ENCODE assay signal across 9 mouse cellular contexts in genomic region chr11:62646958-62647515, GRCm38 (mm10). TPM values are rescaled to one million over a fixed set of nuclear protein-coding genes. Genes with fewer than 3 reads are reported as not detected.
DNase-seq lines count a peak whose midpoint lies in the region; ATAC-seq lines count a peak whose summit lies in the region.
"Had no signal": no experiment of that assay in that cellular context is flagged by ENCODE, and none has a peak within 500 bp of the region (broad histone marks: within the 10 kb centered on the region; RNA-seq: fewer than 3 reads in every experiment).

No protein-coding gene starts in this region.

- peaks cover 48% of the 10 kb centered on the region for H3K4me1 ChIP-seq in kidney, embryonic 14.5 days (ENCODE audit: control insufficient read depth, insufficient read depth, low read length)
- H3K4me1 ChIP-seq in embryonic facial prominence, embryonic 14.5 days (ENCODE audit: control insufficient read depth, insufficient read depth, low read length): peaks cover 49% of the 10 kb centered on the region
- peaks cover 53% of the 10 kb centered on the region for H3K4me1 ChIP-seq in intestine, embryonic 16.5 days (ENCODE audit: control insufficient read depth, insufficient read depth, low read length)
- H3K4me1 ChIP-seq in neural tube, embryonic 11.5 days (ENCODE audit: control insufficient read depth, insufficient read depth, low read length): peaks cover 16% of the 10 kb centered on the region

- H3K4me2 ChIP-seq in kidney, embryonic 14.5 days (replicated peaks; ENCODE audit: low read depth, low read length): peak overlapping the region; percentile 92
- peak overlapping the region; percentile 90 for H3K4me2 ChIP-seq in embryonic facial prominence, embryonic 14.5 days (ENCODE audit: low read depth, low read length)
- peak overlapping the region; percentile 91 for H3K4me2 ChIP-seq in intestine, embryonic 16.5 days (ENCODE audit: low read depth, low read length)
- peak overlapping the region; percentile 99 for H3K4me2 ChIP-seq in neural tube, embryonic 11.5 days (ENCODE audit: low read depth)

- 48% methylated on average over 7 of the region's 7 CpGs for WGBS in kidney, embryonic 14.5 days
- 37% methylated on average over 7 of the region's 7 CpGs for WGBS in embryonic facial prominence, embryonic 14.5 days
- 48% methylated on average over 7 of the region's 7 CpGs for WGBS in intestine, embryonic 16.5 days
- 54% methylated on average over 7 of the region's 7 CpGs for WGBS in neural tube, embryonic 11.5 days

- H3K9ac ChIP-seq in kidney, embryonic 14.5 days (ENCODE audit: low read depth, low read length): peak overlapping the region; percentile 72; the same call in 1 of the 2 replicates
- no peak overlapping the region for H3K9ac ChIP-seq in embryonic facial prominence, embryonic 14.5 days (ENCODE audit: low read depth, low read length)
- H3K9ac ChIP-seq in intestine, embryonic 16.5 days (ENCODE audit: low read depth, low read length): peak overlapping the region; percentile 85
- H3K9ac ChIP-seq in neural tube, embryonic 11.5 days (ENCODE audit: low read length): no peak overlapping the region

- peak overlapping the region; percentile 75 for H3K4me3 ChIP-seq in kidney, embryonic 14.5 days (ENCODE audit: low read length)
- peak overlapping the region; percentile 73 for H3K4me3 ChIP-seq in embryonic facial prominence, embryonic 14.5 days (ENCODE audit: low read depth, low read length)
- H3K4me3 ChIP-seq in intestine, embryonic 16.5 days (ENCODE audit: low read length): peak overlapping the region; percentile 74
- H3K4me3 ChIP-seq in neural tube, embryonic 11.5 days (ENCODE audit: low read depth, low read length): peak overlapping the region; percentile 75; the same call in 1 of the 2 replicates

- peak overlapping the region; percentile 81; the same call in 1 of the 2 replicates for H3K27ac ChIP-seq in kidney, embryonic 14.5 days (ENCODE audit: low read depth, low read length)
- peak overlapping the region; percentile 67 for H3K27ac ChIP-seq in embryonic facial prominence, embryonic 14.5 days (replicated peaks; ENCODE audit: low read depth, low read length)
- peak overlapping the region; percentile 93 for H3K27ac ChIP-seq in intestine, embryonic 16.5 days (ENCODE audit: low read length)
- H3K27ac ChIP-seq in neural tube, embryonic 11.5 days (ENCODE audit: low read depth, low read length): no peak overlapping the region

- ATAC-seq in kidney, embryonic 14.5 days (ENCODE audit: low FRiP score, low TSS enrichment): no peak
- ATAC-seq in embryonic facial prominence, embryonic 14.5 days (ENCODE audit: low read depth): no peak
- ATAC-seq in intestine, embryonic 16.5 days: no peak
- ATAC-seq in neural tube, embryonic 11.5 days (ENCODE audit: insufficient read depth, low FRiP score, low TSS enrichment): no peak

- DNase-seq in kidney, postnatal 10 days: no peak
- DNase-seq in embryonic facial prominence, embryonic 14.5 days (ENCODE audit: low spot score): no peak
- DNase-seq in neural tube, embryonic 11.5 days (ENCODE audit: low spot score): no peak
- no peak for DNase-seq in gastrocnemius, postnatal 25 days
- DNase-seq in gastrocnemius, adult 8-10 months (ENCODE audit: low spot score in 2 of 2): no peak
- no peak for DNase-seq in testis, postnatal 10 days (ENCODE audit: low spot score)
- DNase-seq: cerebellum, postnatal 36 days had no signal

- H3K36me3 ChIP-seq in kidney, embryonic 14.5 days (ENCODE audit: control insufficient read depth, insufficient read depth, low read length): peaks cover 11% of the 10 kb centered on the region; the same call in 1 of the 2 replicates
- H3K36me3 ChIP-seq in embryonic facial prominence, embryonic 14.5 days (ENCODE audit: control insufficient read depth, insufficient read depth, low read length): no peaks in the 10 kb centered on the region
- H3K36me3 ChIP-seq in intestine, embryonic 16.5 days (ENCODE audit: control insufficient read depth, insufficient read depth, low read length): no peaks in the 10 kb centered on the region
- H3K36me3 ChIP-seq in neural tube, embryonic 11.5 days (ENCODE audit: control insufficient read depth, insufficient read depth, low read length): no peaks in the 10 kb centered on the region

- H3K27me3 ChIP-seq in kidney, embryonic 14.5 days (ENCODE audit: control insufficient read depth, insufficient read depth, low read length): no peaks in the 10 kb centered on the region
- no peaks in the 10 kb centered on the region for H3K27me3 ChIP-seq in embryonic facial prominence, embryonic 14.5 days (replicated peaks; ENCODE audit: control insufficient read depth, insufficient read depth, low read length)
- no peaks in the 10 kb centered on the region for H3K27me3 ChIP-seq in intestine, embryonic 16.5 days (replicated peaks; ENCODE audit: control insufficient read depth, insufficient read depth, low read length)
- no peaks in the 10 kb centered on the region for H3K27me3 ChIP-seq in neural tube, embryonic 11.5 days (ENCODE audit: control insufficient read depth, insufficient read depth, low read length)

- H3K9me3 ChIP-seq in kidney, embryonic 14.5 days (ENCODE audit: control insufficient read depth, low read length): no peaks in the 10 kb centered on the region
- no peaks in the 10 kb centered on the region for H3K9me3 ChIP-seq in embryonic facial prominence, embryonic 14.5 days (ENCODE audit: control insufficient read depth, low read length)
- H3K9me3 ChIP-seq in intestine, embryonic 16.5 days (ENCODE audit: control insufficient read depth, low read length): no peaks in the 10 kb centered on the region
- H3K9me3 ChIP-seq in neural tube, embryonic 11.5 days (ENCODE audit: control insufficient read depth, low read length): no peaks in the 10 kb centered on the region

RNA-seq across cellular contexts. Expression of gene Lrrc75a, which starts 1.3 kb away (rescaled TPM):
- 16.4 and 18.7 TPM in 2 replicates for polyA plus RNA-seq in kidney, embryonic 14.5 days (2014; fragmentation: Nextera tagmentation; extraction: Ambion mirVana)
- polyA plus RNA-seq in embryonic facial prominence, embryonic 14.5 days (2014; fragmentation: Nextera tagmentation; extraction: Ambion mirVana): 16.6 and 17.2 TPM in 2 replicates
- polyA plus RNA-seq in intestine, embryonic 16.5 days (2015; fragmentation: Nextera tagmentation; extraction: Ambion mirVana): 14.1 and 23.8 TPM in 2 replicates
- 12.3 and 13.6 TPM in 2 replicates for polyA plus RNA-seq in neural tube, embryonic 11.5 days (2014; fragmentation: Nextera tagmentation; extraction: Ambion mirVana)
- 1 to 10 TPM; 4.0 to 4.7 TPM for total RNA-seq in gastrocnemius, postnatal 25 days (2021)
- total RNA-seq in gastrocnemius, adult 8-10 months (2022): 1 to 10 TPM; 2.7 to 4.6 (median 3.0) TPM

RNA-seq across cellular contexts. Expression of gene Mmgt2, which starts 1.4 kb away (rescaled TPM):
- 63.4 and 63.8 TPM in 2 replicates for polyA plus RNA-seq in kidney, embryonic 14.5 days (2014; fragmentation: Nextera tagmentation; extraction: Ambion mirVana)
- polyA plus RNA-seq in embryonic facial prominence, embryonic 14.5 days (2014; fragmentation: Nextera tagmentation; extraction: Ambion mirVana): 48.4 and 54.3 TPM in 2 replicates
- 82.9 and 86.3 TPM in 2 replicates for polyA plus RNA-seq in intestine, embryonic 16.5 days (2015; fragmentation: Nextera tagmentation; extraction: Ambion mirVana)
- polyA plus RNA-seq in neural tube, embryonic 11.5 days (2014; fragmentation: Nextera tagmentation; extraction: Ambion mirVana): 39.5 and 47.0 TPM in 2 replicates
- 1 to 10 TPM; 2.8 to 4.2 TPM for total RNA-seq in gastrocnemius, postnatal 25 days (2021)
- 1 to 10 TPM; 5.3 to 7.2 (median 6.5) TPM for total RNA-seq in gastrocnemius, adult 8-10 months (2022)

Comparison
In these comparisons a context has a peak if more than half of its experiments do, and no peak if none do; other contexts are left out.
1. H3K9ac ChIP-seq: peak in kidney, embryonic 14.5 days (single experiment) and intestine, embryonic 16.5 days (single experiment); none in embryonic facial prominence, embryonic 14.5 days (single experiment) and neural tube, embryonic 11.5 days (single experiment).
2. Peak in every context shown above with its lines, with median percentiles within 50 percentile points of each other: H3K4me2 ChIP-seq and H3K4me3 ChIP-seq.